Mouse (Mus musculus): ENCODE results near the gene Ube2f. TPM values are rescaled to one million over a fixed set of nuclear protein-coding genes. Genes with fewer than 3 reads are reported as not detected.

The Ube2f gene
- polyA plus RNA-seq, 1 experiment from 2014 or later: 67.6 TPM

DNA sequence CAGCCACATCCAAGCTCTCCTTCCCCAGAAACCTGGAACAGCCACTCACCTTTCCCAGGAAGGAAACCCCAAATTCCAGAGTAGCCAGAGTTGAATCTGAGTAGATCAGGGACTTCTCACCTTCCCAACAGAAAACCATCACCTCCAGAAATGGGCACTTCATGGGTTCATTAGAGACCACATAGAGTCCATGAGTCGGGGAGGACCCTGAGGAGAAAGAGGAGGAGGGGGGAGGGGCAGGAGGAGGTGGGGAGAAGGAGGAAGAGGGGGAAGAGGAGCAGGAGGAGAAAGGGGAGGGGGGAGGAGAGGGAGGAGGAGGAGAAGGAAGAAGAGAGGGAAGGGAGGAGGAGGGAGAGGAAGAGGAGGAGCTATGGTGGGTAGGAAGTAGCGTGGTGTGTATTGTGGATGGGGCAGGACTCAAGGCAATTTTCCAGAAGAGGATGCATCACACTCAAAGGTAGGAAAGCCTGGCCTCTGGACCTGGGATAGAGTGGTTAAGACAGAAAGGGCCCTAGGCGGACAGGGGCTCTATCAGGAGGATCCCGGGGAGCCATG is 75.5 kb downstream of the Ube2f start:
- no peak for ATAC-seq (ENCODE audit: insufficient number of reproducible peaks, insufficient read depth, low FRiP score, low read depth)
- WGBS: 82% methylated on average over 4 of the region's 4 CpGs
- H3K27me3 ChIP-seq (ENCODE audit: control insufficient read depth, insufficient read depth, low read length): no peaks in the 10 kb centered on the region
- no peak overlapping the region for H3K4me2 ChIP-seq (ENCODE audit: low read length)
- no peak overlapping the region for H3K4me3 ChIP-seq (ENCODE audit: control insufficient read depth in 1 of 2, insufficient read depth in 1 of 2, low read depth in 1 of 2, low read length in 2 of 2)
- H3K9me3 ChIP-seq (ENCODE audit: control insufficient read depth, low read length): no peaks in the 10 kb centered on the region
- H3K9ac ChIP-seq (ENCODE audit: low read length): no peak overlapping the region
- no peak overlapping the region for H3K27ac ChIP-seq (replicated peaks in 1 of 2; ENCODE audit: control insufficient read depth in 1 of 2, insufficient read depth in 1 of 2, low read depth in 2 of 2, low read length in 2 of 2)
- H3K4me1 ChIP-seq (ENCODE audit: control insufficient read depth in 2 of 2, insufficient read depth in 2 of 2, low read length in 2 of 2): peaks cover 12 to 18% of the 10 kb centered on the region in 2 experiments
- H3K36me3 ChIP-seq (ENCODE audit: control insufficient read depth, insufficient read depth, low read length): no peaks in the 10 kb centered on the region

DNA sequence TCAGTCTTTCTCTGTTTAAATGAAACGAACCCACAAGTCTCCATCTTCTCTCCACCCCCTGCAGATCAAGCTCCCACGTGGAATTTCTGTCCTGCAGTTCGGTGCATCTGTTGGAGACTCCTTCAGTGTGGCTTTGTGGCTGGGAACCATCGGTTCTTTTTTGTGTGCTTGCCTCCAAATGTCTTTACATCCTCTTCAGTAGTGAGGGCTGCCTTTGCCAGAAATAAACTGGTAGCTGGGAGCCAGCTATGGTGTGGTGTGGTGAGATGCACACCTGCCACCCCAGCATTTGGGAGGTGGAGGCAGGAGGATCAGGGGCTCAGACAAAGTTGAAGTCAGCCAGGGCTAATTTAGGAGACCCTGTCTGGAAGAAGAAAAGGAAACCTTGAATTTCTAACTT is 82.0 kb downstream of the Ube2f start:
- Histone ChIP-seq H3K4me1 (ENCODE audit: control insufficient read depth in 2 of 2, insufficient read depth in 2 of 2, low read length in 2 of 2) (peaks cover 12 to 20% of the 10 kb centered on the region in 2 experiments), H3K9me3 (ENCODE audit: control insufficient read depth, low read length) (no peaks in the 10 kb centered on the region), H3K27me3 (ENCODE audit: control insufficient read depth, insufficient read depth, low read length) (no peaks in the 10 kb centered on the region), H3K36me3 (ENCODE audit: control insufficient read depth, insufficient read depth, low read length) (no peaks in the 10 kb centered on the region), H3K27ac (replicated peaks in 1 of 2; ENCODE audit: control insufficient read depth in 1 of 2, insufficient read depth in 1 of 2, low read depth in 2 of 2, low read length in 2 of 2) (no peak overlapping the region), H3K4me2 (ENCODE audit: low read length) (no peak overlapping the region), H3K4me3 (ENCODE audit: control insufficient read depth in 1 of 2, insufficient read depth in 1 of 2, low read depth in 1 of 2, low read length in 2 of 2) (no peak overlapping the region), H3K9ac (ENCODE audit: low read length) (no peak overlapping the region)
- no peak for ATAC-seq (ENCODE audit: insufficient number of reproducible peaks, insufficient read depth, low FRiP score, low read depth)
- 58% methylated on average over 4 of the region's 4 CpGs for WGBS

DNA sequence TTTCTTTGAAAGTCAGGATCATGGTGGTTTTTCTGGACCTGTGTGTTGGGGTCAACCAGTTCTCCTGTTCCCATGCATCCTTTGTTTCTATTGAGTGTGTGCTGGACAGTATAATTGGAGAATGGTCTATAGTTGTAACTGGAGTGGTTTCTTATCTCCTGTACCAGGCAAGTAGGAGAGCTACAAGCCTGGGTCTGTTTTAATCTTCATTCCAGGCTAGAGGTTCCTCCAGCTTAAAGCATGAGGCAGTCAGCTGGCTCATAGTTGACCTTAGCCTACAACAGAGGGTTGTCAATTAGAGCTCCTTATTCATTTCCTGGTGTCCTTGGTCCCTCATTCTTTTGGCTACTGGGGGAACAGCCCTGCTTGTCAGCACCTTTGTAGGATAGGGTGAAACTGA is 83.5 kb downstream of the Ube2f start:
- no peaks in the 10 kb centered on the region for H3K9me3 ChIP-seq (ENCODE audit: control insufficient read depth, low read length)
- peaks cover 12 to 19% of the 10 kb centered on the region in 2 experiments for H3K4me1 ChIP-seq (ENCODE audit: control insufficient read depth in 2 of 2, insufficient read depth in 2 of 2, low read length in 2 of 2)
- ATAC-seq (ENCODE audit: insufficient number of reproducible peaks, insufficient read depth, low FRiP score, low read depth): no peak
- H3K9ac ChIP-seq (ENCODE audit: low read length): no peak overlapping the region
- H3K36me3 ChIP-seq (ENCODE audit: control insufficient read depth, insufficient read depth, low read length): no peaks in the 10 kb centered on the region
- H3K4me2 ChIP-seq (ENCODE audit: low read length): no peak overlapping the region
- peak overlapping the region; percentile 36 to 57; a peak in 3 of 4 replicates for H3K27ac ChIP-seq (replicated peaks in 1 of 2; ENCODE audit: control insufficient read depth in 1 of 2, insufficient read depth in 1 of 2, low read depth in 2 of 2, low read length in 2 of 2)
- H3K27me3 ChIP-seq (ENCODE audit: control insufficient read depth, insufficient read depth, low read length): peaks cover 3% of the 10 kb centered on the region; the same call in 1 of the 2 replicates
- no peak overlapping the region for H3K4me3 ChIP-seq (ENCODE audit: control insufficient read depth in 1 of 2, insufficient read depth in 1 of 2, low read depth in 1 of 2, low read length in 2 of 2)

DNA sequence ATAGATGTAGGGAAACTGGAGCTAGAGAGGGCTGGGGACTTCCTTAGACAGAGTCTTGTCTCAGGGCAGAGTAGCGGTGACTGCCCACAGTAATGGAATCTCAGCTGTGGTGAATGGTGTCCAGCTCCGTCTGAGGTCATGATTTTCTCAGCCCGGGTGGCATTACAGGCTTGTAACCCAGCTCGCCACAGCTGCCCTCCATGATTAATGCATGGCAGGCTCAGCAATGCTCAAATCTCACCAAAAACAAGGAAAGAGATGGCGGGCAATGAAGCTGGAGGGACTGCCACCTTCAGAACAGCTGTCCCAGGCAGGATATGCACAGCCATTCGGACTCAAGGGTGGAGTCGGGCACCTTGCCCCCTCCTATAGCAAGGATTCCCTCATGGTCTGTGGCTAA is 87.3 kb downstream of the Ube2f start:
- Histone ChIP-seq H3K27me3 (ENCODE audit: control insufficient read depth, insufficient read depth, low read length) (peaks cover 17% of the 10 kb centered on the region), H3K9ac (ENCODE audit: low read length) (no peak overlapping the region), H3K36me3 (ENCODE audit: control insufficient read depth, insufficient read depth, low read length) (no peaks in the 10 kb centered on the region), H3K9me3 (ENCODE audit: control insufficient read depth, low read length) (no peaks in the 10 kb centered on the region), H3K4me3 (ENCODE audit: control insufficient read depth in 1 of 2, insufficient read depth in 1 of 2, low read depth in 1 of 2, low read length in 2 of 2) (no peak overlapping the region), H3K4me2 (ENCODE audit: low read length) (no peak overlapping the region), H3K27ac (replicated peaks in 1 of 2; ENCODE audit: control insufficient read depth in 1 of 2, insufficient read depth in 1 of 2, low read depth in 2 of 2, low read length in 2 of 2) (no peak overlapping the region), H3K4me1 (ENCODE audit: control insufficient read depth in 2 of 2, insufficient read depth in 2 of 2, low read length in 2 of 2) (peaks cover 10 to 14% of the 10 kb centered on the region in 2 experiments)
- no peak for ATAC-seq (ENCODE audit: insufficient number of reproducible peaks, insufficient read depth, low FRiP score, low read depth)
- 89% methylated on average over 7 of the region's 7 CpGs for WGBS

Other genes with a start within 250 kb of the Ube2f start
- 3.3 and 3.7 TPM in 2 replicates for gene Rbm44, start 105.2 kb upstream of the Ube2f start, polyA plus RNA-seq (2014; fragmentation: Nextera tagmentation; extraction: Ambion mirVana)
- 55.9 and 56.9 TPM in 2 replicates for gene Ramp1, start 70.5 kb upstream of the Ube2f start, polyA plus RNA-seq (2014; fragmentation: Nextera tagmentation; extraction: Ambion mirVana)
- 10.6 and 12.1 TPM in 2 replicates for gene Scly, start 48.0 kb downstream of the Ube2f start, polyA plus RNA-seq (2014; fragmentation: Nextera tagmentation; extraction: Ambion mirVana)
- gene Espnl, start 71.8 kb downstream of the Ube2f start, polyA plus RNA-seq (2014; fragmentation: Nextera tagmentation; extraction: Ambion mirVana): 0.12 TPM in 1 of 2 replicates, not detected in the other
- 61.8 and 63.4 TPM in 2 replicates for gene Klhl30, start 100.7 kb downstream of the Ube2f start, polyA plus RNA-seq (2014; fragmentation: Nextera tagmentation; extraction: Ambion mirVana)
- 0.63 and 2.5 TPM in 2 replicates for gene Erfe, start 116.1 kb downstream of the Ube2f start, polyA plus RNA-seq (2014; fragmentation: Nextera tagmentation; extraction: Ambion mirVana)
- 98.5 and 108 TPM in 2 replicates for gene Ilkap, start 148.5 kb downstream of the Ube2f start, polyA plus RNA-seq (2014; fragmentation: Nextera tagmentation; extraction: Ambion mirVana)
- gene Hes6, start 163.7 kb downstream of the Ube2f start, polyA plus RNA-seq (2014; fragmentation: Nextera tagmentation; extraction: Ambion mirVana): 67.3 and 71.4 TPM in 2 replicates
- 3.4 and 5.6 TPM in 2 replicates for gene Per2, start 209.0 kb downstream of the Ube2f start, polyA plus RNA-seq (2014; fragmentation: Nextera tagmentation; extraction: Ambion mirVana)
- gene Traf3ip1, start 244.3 kb downstream of the Ube2f start, polyA plus RNA-seq (2014; fragmentation: Nextera tagmentation; extraction: Ambion mirVana): 3.3 and 3.4 TPM in 2 replicates

All from heart, embryonic 14.5 days (tissue).